Mouse (Mus musculus): ENCODE data around the gene Rint1. TPM values are rescaled to one million over a fixed set of nuclear protein-coding genes. Genes with fewer than 3 reads are reported as not detected.

The Rint1 gene
- polyA plus RNA-seq, 1 experiment from 2014 or later, result 31.1 TPM

DNA sequence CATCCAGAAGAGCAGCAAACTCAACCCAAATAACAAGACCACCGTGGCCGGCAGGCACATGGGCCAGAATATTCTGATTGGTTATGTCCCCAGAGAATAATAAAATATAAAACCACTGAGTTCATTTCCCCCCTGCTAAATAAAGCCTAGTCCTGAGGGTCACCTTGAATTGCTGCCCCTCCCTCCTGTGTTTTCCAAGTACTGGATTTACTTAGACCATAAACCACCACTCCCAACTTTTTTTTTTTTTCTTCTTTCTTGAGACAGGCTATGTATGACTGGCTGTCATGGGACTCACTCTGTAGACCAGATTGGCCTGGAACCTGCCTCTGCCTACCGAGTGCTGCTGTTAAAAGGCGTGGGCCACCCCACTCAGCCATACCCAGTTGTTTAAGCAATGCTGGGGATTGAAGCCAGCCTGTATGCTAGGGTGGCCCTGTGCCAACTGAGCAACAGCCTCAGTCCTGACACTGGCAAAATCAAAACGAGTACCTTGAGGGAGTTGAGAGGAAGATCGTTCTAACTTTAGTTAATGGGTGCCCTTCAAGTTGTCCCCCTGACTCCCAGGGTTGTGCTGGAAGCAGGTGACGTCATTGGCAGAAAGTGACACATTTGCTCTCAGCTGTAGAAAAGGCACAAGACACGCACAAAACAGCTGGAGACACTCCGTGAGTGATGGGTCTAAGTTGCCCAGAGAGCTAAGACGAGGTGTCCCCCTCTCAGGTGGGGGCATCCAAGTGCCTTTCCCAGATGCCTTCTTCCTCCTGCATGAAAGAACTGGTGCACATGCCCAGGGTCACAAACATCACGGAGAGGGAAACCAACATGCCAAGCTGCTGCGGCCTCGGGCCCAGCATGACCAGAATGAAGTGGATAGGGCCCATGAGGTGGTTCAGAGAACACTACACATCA is 76.8 kb downstream of the Rint1 start:
- no peak overlapping the region for H3K4me2 ChIP-seq (ENCODE audit: low read length)
- no peak overlapping the region for H3K4me3 ChIP-seq (ENCODE audit: low read depth, low read length)
- peaks cover 11% of the 10 kb centered on the region; the same call in 1 of the 2 replicates for H3K36me3 ChIP-seq (ENCODE audit: control insufficient read depth, insufficient read depth, low read length)
- H3K9me3 ChIP-seq (ENCODE audit: control insufficient read depth, low read length), result no peaks in the 10 kb centered on the region
- ATAC-seq (replicated peaks; ENCODE audit: low FRiP score, low TSS enrichment, low read depth), result 0 out of 2 replicates have a peak, but pooled peaks have one; percentile 44
- no peak for DNase-seq (ENCODE audit: low spot score)
- H3K9ac ChIP-seq (ENCODE audit: low read length), result no peak overlapping the region
- no peaks in the 10 kb centered on the region for H3K27me3 ChIP-seq (replicated peaks; ENCODE audit: control insufficient read depth, insufficient read depth, low read length)
- no peak overlapping the region for H3K27ac ChIP-seq (ENCODE audit: low read depth)
- whole genome bisulfite sequencing, result 79% methylated on average over 13 of the region's 13 CpGs
- peaks cover 8% of the 10 kb centered on the region; the same call in 1 of the 2 replicates for H3K4me1 ChIP-seq (replicated peaks; ENCODE audit: control insufficient read depth, insufficient read depth, low read length)

DNA sequence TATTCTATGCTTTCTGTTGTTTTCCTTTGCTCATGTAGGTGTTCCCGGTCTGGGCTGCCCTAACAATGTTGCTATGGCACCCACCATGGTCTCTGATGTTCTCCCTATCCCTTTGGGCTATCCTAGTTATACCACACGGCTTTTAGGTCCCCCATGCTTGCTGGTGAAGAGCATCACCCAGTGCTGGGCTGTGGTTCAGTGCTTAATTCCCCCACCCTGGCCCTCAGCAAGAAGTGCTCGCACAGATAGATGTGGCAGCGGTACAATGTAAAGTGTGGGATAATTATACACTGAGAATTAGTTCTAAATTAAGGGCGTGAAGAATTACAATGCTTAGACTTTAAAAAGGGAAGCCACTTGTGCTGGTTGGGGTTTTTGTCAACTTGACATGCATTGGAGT is 78.4 kb downstream of the Rint1 start:
- no peaks in the 10 kb centered on the region for H3K9me3 ChIP-seq (ENCODE audit: control insufficient read depth, low read length)
- no peak overlapping the region for H3K4me3 ChIP-seq (ENCODE audit: low read depth, low read length)
- DNase-seq (ENCODE audit: low spot score) (no peak), ATAC-seq (replicated peaks; ENCODE audit: low FRiP score, low TSS enrichment, low read depth) (no peak)
- no peak overlapping the region for H3K4me2 ChIP-seq (ENCODE audit: low read length)
- H3K9ac ChIP-seq (ENCODE audit: low read length), result no peak overlapping the region
- 91% methylated on average over 5 of the region's 5 CpGs for whole genome bisulfite sequencing
- no peaks in the 10 kb centered on the region for H3K27me3 ChIP-seq (replicated peaks; ENCODE audit: control insufficient read depth, insufficient read depth, low read length)
- peaks cover 8% of the 10 kb centered on the region; the same call in 1 of the 2 replicates for H3K4me1 ChIP-seq (replicated peaks; ENCODE audit: control insufficient read depth, insufficient read depth, low read length)
- H3K27ac ChIP-seq (ENCODE audit: low read depth), result no peak overlapping the region
- no peaks in the 10 kb centered on the region for H3K36me3 ChIP-seq (ENCODE audit: control insufficient read depth, insufficient read depth, low read length)

Other genes starting within 250 kb of the Rint1 start
- 47.1 and 54.5 TPM in 2 replicates for gene Srpk2, start 103.1 kb upstream of the Rint1 start, polyA plus RNA-seq (2014; fragmentation: Nextera tagmentation; extraction: Ambion mirVana)
- gene Pus7, start 4.0 kb upstream of the Rint1 start, polyA plus RNA-seq (2014; fragmentation: Nextera tagmentation; extraction: Ambion mirVana), result 36.3 and 44.2 TPM in 2 replicates
- 141 and 152 TPM in 2 replicates for gene Tomm7, start 56.5 kb downstream of the Rint1 start, polyA plus RNA-seq (2014; fragmentation: Nextera tagmentation; extraction: Ambion mirVana)
- 21.7 and 23.0 TPM in 2 replicates for gene Fam126a, start 243.0 kb downstream of the Rint1 start, polyA plus RNA-seq (2014; fragmentation: Nextera tagmentation; extraction: Ambion mirVana)

Data from intestine, embryonic 14.5 days (tissue).